Mouse (Mus musculus): ENCODE results near the gene Slc22a20. TPM values are rescaled to one million over a fixed set of nuclear protein-coding genes. Genes with fewer than 3 reads are reported as not detected.

Gene Slc22a20
- polyA plus RNA-seq, 1 experiment from 2014 or later = not detected

Other genes with a start within 250 kb of the Slc22a20 start
- 16.0 and 17.0 TPM in 2 replicates for gene Ltbp3, start 245.2 kb downstream of the Slc22a20 start, polyA plus RNA-seq (2015; fragmentation: Nextera tagmentation; extraction: Ambion mirVana)
- gene Scyl1, start 214.7 kb downstream of the Slc22a20 start, polyA plus RNA-seq (2015; fragmentation: Nextera tagmentation; extraction: Ambion mirVana) = 66.7 and 69.8 TPM in 2 replicates
- gene Frmd8, start 110.9 kb downstream of the Slc22a20 start, polyA plus RNA-seq (2015; fragmentation: Nextera tagmentation; extraction: Ambion mirVana) = 21.1 and 23.3 TPM in 2 replicates
- gene Slc25a45, start 108.3 kb downstream of the Slc22a20 start, polyA plus RNA-seq (2015; fragmentation: Nextera tagmentation; extraction: Ambion mirVana) = 1.6 and 2.3 TPM in 2 replicates
- gene Tigd3, start 92.0 kb downstream of the Slc22a20 start, polyA plus RNA-seq (2015; fragmentation: Nextera tagmentation; extraction: Ambion mirVana) = 11.1 and 11.4 TPM in 2 replicates
- gene Dpf2, start 73.1 kb downstream of the Slc22a20 start, polyA plus RNA-seq (2015; fragmentation: Nextera tagmentation; extraction: Ambion mirVana) = 117 and 135 TPM in 2 replicates
- gene Cdc42ep2, start 61.3 kb downstream of the Slc22a20 start, polyA plus RNA-seq (2015; fragmentation: Nextera tagmentation; extraction: Ambion mirVana) = 11.8 and 13.5 TPM in 2 replicates
- gene Pola2, start 21.9 kb downstream of the Slc22a20 start, polyA plus RNA-seq (2015; fragmentation: Nextera tagmentation; extraction: Ambion mirVana) = 20.8 and 24.8 TPM in 2 replicates
- 6.9 and 7.5 TPM in 2 replicates for gene Capn1, start 29.8 kb upstream of the Slc22a20 start, polyA plus RNA-seq (2015; fragmentation: Nextera tagmentation; extraction: Ambion mirVana)
- 36.2 and 37.0 TPM in 2 replicates for gene Syvn1, start 60.4 kb upstream of the Slc22a20 start, polyA plus RNA-seq (2015; fragmentation: Nextera tagmentation; extraction: Ambion mirVana)
- gene Mrpl49, start 71.6 kb upstream of the Slc22a20 start, polyA plus RNA-seq (2015; fragmentation: Nextera tagmentation; extraction: Ambion mirVana) = 65.5 and 68.2 TPM in 2 replicates
- 578 and 624 TPM in 2 replicates for gene Fau, start 71.7 kb upstream of the Slc22a20 start, polyA plus RNA-seq (2015; fragmentation: Nextera tagmentation; extraction: Ambion mirVana)
- 28.1 and 33.7 TPM in 2 replicates for gene Znhit2, start 75.0 kb upstream of the Slc22a20 start, polyA plus RNA-seq (2015; fragmentation: Nextera tagmentation; extraction: Ambion mirVana)
- gene Tm7sf2, start 82.2 kb upstream of the Slc22a20 start, polyA plus RNA-seq (2015; fragmentation: Nextera tagmentation; extraction: Ambion mirVana) = 48.4 and 49.6 TPM in 2 replicates
- 74.2 and 74.5 TPM in 2 replicates for gene Vps51, start 91.1 kb upstream of the Slc22a20 start, polyA plus RNA-seq (2015; fragmentation: Nextera tagmentation; extraction: Ambion mirVana)
- not detected in 2 replicates for gene Tmem262, start 93.9 kb upstream of the Slc22a20 start, polyA plus RNA-seq (2015; fragmentation: Nextera tagmentation; extraction: Ambion mirVana)
- gene Gm28374, start 96.1 kb upstream of the Slc22a20 start, polyA plus RNA-seq (2015; fragmentation: Nextera tagmentation; extraction: Ambion mirVana) = 1.7 and 1.9 TPM in 2 replicates
- 73.2 and 85.7 TPM in 2 replicates for gene Zfpl1, start 98.8 kb upstream of the Slc22a20 start, polyA plus RNA-seq (2015; fragmentation: Nextera tagmentation; extraction: Ambion mirVana)
- 6.4 and 7.3 TPM in 2 replicates for gene Cdca5, start 98.8 kb upstream of the Slc22a20 start, polyA plus RNA-seq (2015; fragmentation: Nextera tagmentation; extraction: Ambion mirVana)
- gene AC131692.1, start 108.3 kb upstream of the Slc22a20 start, polyA plus RNA-seq (2015; fragmentation: Nextera tagmentation; extraction: Ambion mirVana) = not detected in 2 replicates
- gene Naaladl1, start 119.6 kb upstream of the Slc22a20 start, polyA plus RNA-seq (2015; fragmentation: Nextera tagmentation; extraction: Ambion mirVana) = 0.23 and 0.32 TPM in 2 replicates
- 44.7 and 46.9 TPM in 2 replicates for gene Sac3d1, start 132.5 kb upstream of the Slc22a20 start, polyA plus RNA-seq (2015; fragmentation: Nextera tagmentation; extraction: Ambion mirVana)
- 51.6 and 56.8 TPM in 2 replicates for gene Snx15, start 142.2 kb upstream of the Slc22a20 start, polyA plus RNA-seq (2015; fragmentation: Nextera tagmentation; extraction: Ambion mirVana)
- not detected in 2 replicates for gene Batf2, start 154.8 kb upstream of the Slc22a20 start, polyA plus RNA-seq (2015; fragmentation: Nextera tagmentation; extraction: Ambion mirVana)
- 111 and 126 TPM in 2 replicates for gene Arl2, start 155.4 kb upstream of the Slc22a20 start, polyA plus RNA-seq (2015; fragmentation: Nextera tagmentation; extraction: Ambion mirVana)
- gene Majin, start 198.2 kb upstream of the Slc22a20 start, polyA plus RNA-seq (2015; fragmentation: Nextera tagmentation; extraction: Ambion mirVana) = not detected in 2 replicates
- 0.72 TPM in 1 of 2 replicates, not detected in the other for gene Gpha2, start 240.2 kb upstream of the Slc22a20 start, polyA plus RNA-seq (2015; fragmentation: Nextera tagmentation; extraction: Ambion mirVana)
- gene Ppp2r5b, start 249.7 kb upstream of the Slc22a20 start, polyA plus RNA-seq (2015; fragmentation: Nextera tagmentation; extraction: Ambion mirVana) = 103 and 111 TPM in 2 replicates